Mouse (Mus musculus) megakaryocyte, embryonic 14.5 days (primary cell): ENCODE results near the gene Jmjd1c. TPM values are rescaled to one million over a fixed set of nuclear protein-coding genes. Genes with fewer than 3 reads are reported as not detected.

Source experiments
- H3K27me3 ChIP-seq: replicated peaks from 2 replicates; pipeline ENCODE3; 2012; ENCODE audit warnings: inconsistent platforms
- H3K36me3 ChIP-seq: replicated peaks from 2 replicates; pipeline ENCODE3; 2012; ENCODE audit warnings: low read length, inconsistent platforms, mixed read lengths
- H3K4me1 ChIP-seq: 2 replicates; pipeline ENCODE4 v1.6.1; 2012; ENCODE audit warnings: inconsistent platforms
- H3K4me3 ChIP-seq: replicated peaks from 2 replicates; pipeline ENCODE3; 2012; ENCODE audit warnings: moderate library complexity, mild to moderate bottlenecking, inconsistent platforms
- H3K9me3 ChIP-seq: 2 replicates; pipeline ENCODE4 v1.6.1; 2012; ENCODE audit warnings: inconsistent platforms
- FLI1 ChIP-seq: IDR thresholded peaks from 2 replicates; pipeline ENCODE4 v1.6.1; 2012; ENCODE audit warnings: low read length, inconsistent platforms, mixed read lengths
- GATA1 ChIP-seq: IDR thresholded peaks from 3 replicates; pipeline ENCODE4 v1.6.1; 2012; ENCODE audit warnings: mixed read lengths, low read length, inconsistent platforms, borderline replicate concordance
- polyA plus RNA-seq: library from polyadenylated mRNA; stranded (reverse); fragments of >175 nt; gene quantifications from 2 replicates; pipeline ENCODE4 v1.2.3, GENCODE M21; 2012; ENCODE audit warnings: low replicate concordance; ENCODE audit not compliant: insufficient read depth

Jmjd1c gene
- polyA plus RNA-seq, 1 experiment, result 0.47 TPM

- Histone ChIP-seq H3K36me3 (peaks cover 3% of the 10 kb centered on the region), H3K9me3 (no peaks in the 10 kb centered on the region), H3K4me3 (no peak overlapping the region), H3K27me3 (no peaks in the 10 kb centered on the region), H3K4me1 (peaks cover 33% of the 10 kb centered on the region; the same call in 1 of the 2 replicates)
- TF ChIP-seq GATA1 (no peak), FLI1 (no peak)
Measured at GRCm38 (mm10) chr10:67055867-67056856, 39.8 kb upstream of the Jmjd1c start.

GRCm38 (mm10) chr10:67057208-67057607 is 38.7 kb upstream of the Jmjd1c start:
- Histone ChIP-seq H3K27me3 (no peaks in the 10 kb centered on the region), H3K4me3 (no peak overlapping the region), H3K4me1 (peaks cover 24% of the 10 kb centered on the region; the same call in 1 of the 2 replicates), H3K36me3 (peaks cover 3% of the 10 kb centered on the region), H3K9me3 (no peaks in the 10 kb centered on the region)
- TF ChIP-seq FLI1, result no peak
- no peak for TF ChIP-seq GATA1

GRCm38 (mm10) chr10:67057696-67058095 is 38.2 kb upstream of the Jmjd1c start:
- H3K9me3 ChIP-seq, result no peaks in the 10 kb centered on the region
- TF ChIP-seq FLI1 (no peak), GATA1 (no peak)
- peaks cover 3% of the 10 kb centered on the region for H3K36me3 ChIP-seq
- no peak overlapping the region for H3K4me3 ChIP-seq
- H3K4me1 ChIP-seq, result peaks cover 19% of the 10 kb centered on the region; the same call in 1 of the 2 replicates
- H3K27me3 ChIP-seq, result no peaks in the 10 kb centered on the region

GRCm38 (mm10) chr10:67058297-67058696 is 37.6 kb upstream of the Jmjd1c start:
- no peaks in the 10 kb centered on the region for H3K27me3 ChIP-seq
- no peak overlapping the region for H3K4me3 ChIP-seq
- TF ChIP-seq FLI1 (no peak), GATA1 (no peak)
- peaks cover 3% of the 10 kb centered on the region for H3K36me3 ChIP-seq
- H3K4me1 ChIP-seq, result peaks cover 13% of the 10 kb centered on the region; the same call in 1 of the 2 replicates
- no peaks in the 10 kb centered on the region for H3K9me3 ChIP-seq

- peaks cover 3% of the 10 kb centered on the region for H3K36me3 ChIP-seq
- H3K4me1 ChIP-seq, result peaks cover 10% of the 10 kb centered on the region; the same call in 1 of the 2 replicates
- no peaks in the 10 kb centered on the region for H3K27me3 ChIP-seq
- TF ChIP-seq GATA1 (no peak), FLI1 (no peak)
- H3K4me3 ChIP-seq, result no peak overlapping the region
- H3K9me3 ChIP-seq, result no peaks in the 10 kb centered on the region
Measured at GRCm38 (mm10) chr10:67058702-67059101, 37.2 kb upstream of the Jmjd1c start.

- Histone ChIP-seq H3K4me1 (peaks cover 3% of the 10 kb centered on the region; the same call in 1 of the 2 replicates), H3K27me3 (no peaks in the 10 kb centered on the region), H3K36me3 (peaks cover 3% of the 10 kb centered on the region), H3K4me3 (no peak overlapping the region), H3K9me3 (no peaks in the 10 kb centered on the region)
- TF ChIP-seq FLI1, result no peak
Measured at GRCm38 (mm10) chr10:67061367-67061801, 34.5 kb upstream of the Jmjd1c start.

- peaks cover 3% of the 10 kb centered on the region for H3K36me3 ChIP-seq
- no peak for TF ChIP-seq FLI1
- TF ChIP-seq GATA1, result no peak
- H3K27me3 ChIP-seq, result no peaks in the 10 kb centered on the region
- no peaks in the 10 kb centered on the region for H3K9me3 ChIP-seq
- H3K4me3 ChIP-seq, result no peak overlapping the region
- H3K4me1 ChIP-seq, result peaks cover 3% of the 10 kb centered on the region; the same call in 1 of the 2 replicates
Measured at GRCm38 (mm10) chr10:67061823-67062222, 34.1 kb upstream of the Jmjd1c start.

GRCm38 (mm10) chr10:67065277-67065887 is 30.5 kb upstream of the Jmjd1c start:
- Histone ChIP-seq H3K9me3 (no peaks in the 10 kb centered on the region), H3K36me3 (no peaks in the 10 kb centered on the region), H3K4me3 (no peak overlapping the region), H3K27me3 (no peaks in the 10 kb centered on the region), H3K4me1 (peaks cover 15% of the 10 kb centered on the region)
- TF ChIP-seq FLI1 (no peak), GATA1 (no peak)

GRCm38 (mm10) chr10:67065927-67066326 is 30.0 kb upstream of the Jmjd1c start:
- no peaks in the 10 kb centered on the region for H3K27me3 ChIP-seq
- peaks cover 19% of the 10 kb centered on the region for H3K4me1 ChIP-seq
- H3K9me3 ChIP-seq, result no peaks in the 10 kb centered on the region
- no peak for TF ChIP-seq FLI1
- TF ChIP-seq GATA1, result no peak
- no peaks in the 10 kb centered on the region for H3K36me3 ChIP-seq
- H3K4me3 ChIP-seq, result no peak overlapping the region

GRCm38 (mm10) chr10:67066421-67066820 is 29.5 kb upstream of the Jmjd1c start:
- TF ChIP-seq GATA1, result no peak
- no peak for TF ChIP-seq FLI1
- Histone ChIP-seq H3K27me3 (no peaks in the 10 kb centered on the region), H3K4me1 (peaks cover 22% of the 10 kb centered on the region), H3K4me3 (no peak overlapping the region), H3K36me3 (no peaks in the 10 kb centered on the region), H3K9me3 (no peaks in the 10 kb centered on the region)

- Histone ChIP-seq H3K9me3 (no peaks in the 10 kb centered on the region), H3K27me3 (peaks cover 6% of the 10 kb centered on the region), H3K4me1 (peaks cover 43% of the 10 kb centered on the region), H3K36me3 (no peaks in the 10 kb centered on the region), H3K4me3 (peak overlapping the region; percentile 64)
- TF ChIP-seq FLI1 (no peak), GATA1 (no peak)
Measured at GRCm38 (mm10) chr10:67069013-67069412, 26.9 kb upstream of the Jmjd1c start.
